Mouse (Mus musculus): ENCODE measurements around the gene Gm6370.
"Not testable (repeated sequence)": the region's sequence is repeated elsewhere in the genome, so short reads cannot be mapped to it uniquely, and the experiment has no call there.

GRCm38 (mm10) chr5:146488959-146489358 is 2.2 kb upstream of the Gm6370 start:
- TF ChIP-seq CTCF (IDR thresholded peaks at IDR 0.05; ENCODE audit: low read depth, low read length); POLR2A (IDR thresholded peaks at IDR 0.05; ENCODE audit: insufficient read depth, low read length); EP300 (IDR thresholded peaks at IDR 0.05; ENCODE audit: insufficient read depth, low read depth, low read length): not testable (repeated sequence)
